Mouse (Mus musculus) testis, adult 2 months (tissue): ENCODE measurements around the gene Vegfd. TPM values are rescaled to one million over a fixed set of nuclear protein-coding genes. Genes with fewer than 3 reads are reported as not detected.

Experiments used
- H3K27ac ChIP-seq: fragments of 200-500 bp; 2 replicates; pipeline ENCODE4 v1.5.1; 2012; ENCODE audit warnings: low read depth, low read length; ENCODE audit not compliant: control insufficient read depth, insufficient read depth
- H3K27me3 ChIP-seq: fragments of 200-500 bp; 2 replicates; pipeline ENCODE4 v1.6.1; 2012; ENCODE audit warnings: mild to moderate bottlenecking, low read length, moderate library complexity; ENCODE audit not compliant: control insufficient read depth, insufficient read depth
- H3K36me3 ChIP-seq: fragments of 200-500 bp; 2 replicates; pipeline ENCODE4 v1.6.1; 2012; ENCODE audit warnings: mild to moderate bottlenecking, low read length; ENCODE audit not compliant: control insufficient read depth, insufficient read depth
- H3K4me1 ChIP-seq: fragments of 200-500 bp; 2 replicates; pipeline ENCODE4 v1.6.1; 2012; ENCODE audit warnings: low read length; ENCODE audit not compliant: control insufficient read depth, insufficient read depth
- H3K4me3 ChIP-seq: fragments of 200-500 bp; 2 replicates; pipeline ENCODE4 v1.5.1; 2012; ENCODE audit warnings: low read depth, mild to moderate bottlenecking, low read length, moderate library complexity, mixed read lengths; ENCODE audit not compliant: control insufficient read depth
- CTCF ChIP-seq: fragments of 200-500 bp; IDR thresholded peaks from 2 replicates; pipeline ENCODE4 v1.5.1; 2012; ENCODE audit warnings: low read depth, mild to moderate bottlenecking, inconsistent platforms, low read length, moderate library complexity; ENCODE audit not compliant: control insufficient read depth, insufficient read depth, insufficient replicate concordance
- POLR2A ChIP-seq: fragments of 200-500 bp; IDR thresholded peaks from 2 replicates; pipeline ENCODE4 v1.6.1; 2012; ENCODE audit warnings: low read depth, mild to moderate bottlenecking, inconsistent platforms, low read length, moderate library complexity; ENCODE audit not compliant: control insufficient read depth
- polyA plus RNA-seq: library from polyadenylated mRNA; depleted of rRNA; stranded (reverse); fragments of >200 nt; gene quantifications from 2 replicates; pipeline ENCODE4 v1.2.3, GENCODE M21; 2012

The Vegfd gene
- polyA plus RNA-seq, 1 experiment, result 1.4 TPM

- H3K27ac ChIP-seq, result no peak overlapping the region
- TF ChIP-seq CTCF (no peak), POLR2A (no peak)
- H3K4me1 ChIP-seq, result no peaks in the 10 kb centered on the region
These were observed 2.6 kb upstream of the Vegfd start for GRCm38 (mm10) chrX:164370576-164370975.

GRCm38 (mm10) chrX:164374586-164374985, 1.4 kb downstream of the Vegfd start:
- H3K27me3 ChIP-seq, result no peaks in the 10 kb centered on the region
- no peak overlapping the region for H3K4me3 ChIP-seq
- no peaks in the 10 kb centered on the region for H3K36me3 ChIP-seq
- H3K27ac ChIP-seq, result no peak overlapping the region
- H3K4me1 ChIP-seq, result no peaks in the 10 kb centered on the region
- TF ChIP-seq CTCF, result no peak
- no peak for TF ChIP-seq POLR2A

More at GRCm38 (mm10) chrX:164370576-164370975, 2.6 kb upstream of the Vegfd start:
- Histone ChIP-seq H3K36me3 (no peaks in the 10 kb centered on the region), H3K27me3 (no peaks in the 10 kb centered on the region), H3K4me3 (no peak overlapping the region)

- peaks cover 4% of the 10 kb centered on the region for H3K4me1 ChIP-seq
- H3K4me3 ChIP-seq, result no peak overlapping the region
- TF ChIP-seq POLR2A (no peak), CTCF (no peak)
- H3K27me3 ChIP-seq, result no peaks in the 10 kb centered on the region
- no peak overlapping the region for H3K27ac ChIP-seq
- no peaks in the 10 kb centered on the region for H3K36me3 ChIP-seq
These were observed 6.5 kb downstream of the Vegfd start for GRCm38 (mm10) chrX:164379721-164380120.

DNA sequence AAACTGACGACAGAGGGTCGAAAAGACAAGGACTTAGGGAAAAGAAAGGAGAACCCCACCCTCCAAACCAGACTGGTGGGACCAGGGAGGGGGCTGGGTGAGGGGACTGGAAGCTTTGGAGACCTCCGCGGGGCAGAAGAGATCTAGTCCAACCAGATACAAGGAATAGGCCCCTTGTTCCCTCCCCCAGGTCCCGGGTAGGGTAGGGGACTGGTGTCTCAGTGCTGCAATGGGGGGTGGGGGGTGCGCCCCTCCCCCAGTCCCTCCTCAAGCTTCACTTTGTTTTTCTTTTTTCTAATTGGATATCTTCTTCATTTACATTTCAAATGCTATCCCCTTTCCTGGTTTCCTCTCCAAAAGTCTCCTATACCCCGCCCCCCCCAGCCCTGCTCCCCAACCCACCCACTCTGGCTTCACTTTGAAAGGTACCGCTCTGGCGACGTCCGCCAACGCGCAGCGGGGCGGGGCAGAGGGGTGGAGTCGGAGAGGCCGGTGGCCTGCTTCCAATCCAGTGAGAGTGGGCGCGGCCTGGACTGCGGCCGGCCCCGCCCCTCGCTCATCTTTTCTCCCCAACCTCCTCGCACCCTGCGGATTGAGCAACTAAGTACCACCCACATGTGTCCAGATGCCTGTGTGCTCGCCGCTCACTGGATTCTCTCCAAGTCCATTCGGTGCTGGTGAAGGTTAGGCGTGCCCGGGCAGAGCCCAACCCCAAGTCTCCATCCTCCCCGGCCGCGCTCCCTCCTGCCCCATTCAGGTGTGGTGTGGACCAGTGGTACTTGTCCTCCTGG, 8.6 kb downstream of the Vegfd start:
- no peaks in the 10 kb centered on the region for H3K36me3 ChIP-seq
- TF ChIP-seq POLR2A (no peak), CTCF (no peak)
- peaks cover 4% of the 10 kb centered on the region for H3K4me1 ChIP-seq
- no peaks in the 10 kb centered on the region for H3K27me3 ChIP-seq
- no peak overlapping the region for H3K27ac ChIP-seq
- H3K4me3 ChIP-seq, result peak overlapping the region; percentile 63

DNA sequence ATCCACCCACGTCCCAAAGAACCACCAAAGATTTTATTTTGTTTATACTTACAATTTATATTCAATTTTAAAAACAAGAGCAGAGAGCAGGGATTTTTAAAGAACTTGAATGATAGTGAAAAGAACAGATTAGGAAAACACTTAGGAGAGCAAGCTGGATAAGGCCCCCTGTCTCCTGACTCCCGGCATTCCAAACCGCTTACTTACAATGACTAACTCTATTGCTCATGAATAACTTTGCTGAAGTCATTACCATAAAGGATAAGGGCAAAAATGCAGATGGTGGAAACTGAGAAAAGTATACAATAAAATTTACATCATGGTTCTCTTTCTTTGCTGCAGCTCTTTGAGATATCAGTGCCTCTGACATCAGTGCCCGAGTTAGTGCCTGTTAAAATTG, 20.9 kb downstream of the Vegfd start:
- Histone ChIP-seq H3K4me3 (no peak overlapping the region), H3K27me3 (no peaks in the 10 kb centered on the region), H3K36me3 (no peaks in the 10 kb centered on the region), H3K27ac (no peak overlapping the region), H3K4me1 (no peaks in the 10 kb centered on the region)
- no peak for TF ChIP-seq POLR2A
- no peak for TF ChIP-seq CTCF

- Histone ChIP-seq H3K4me3 (no peak overlapping the region), H3K27ac (no peak overlapping the region), H3K4me1 (no peaks in the 10 kb centered on the region), H3K27me3 (no peaks in the 10 kb centered on the region), H3K36me3 (no peaks in the 10 kb centered on the region)
- TF ChIP-seq POLR2A (no peak), CTCF (no peak)
These were observed 25.3 kb downstream of the Vegfd start for GRCm38 (mm10) chrX:164398456-164398855.

DNA sequence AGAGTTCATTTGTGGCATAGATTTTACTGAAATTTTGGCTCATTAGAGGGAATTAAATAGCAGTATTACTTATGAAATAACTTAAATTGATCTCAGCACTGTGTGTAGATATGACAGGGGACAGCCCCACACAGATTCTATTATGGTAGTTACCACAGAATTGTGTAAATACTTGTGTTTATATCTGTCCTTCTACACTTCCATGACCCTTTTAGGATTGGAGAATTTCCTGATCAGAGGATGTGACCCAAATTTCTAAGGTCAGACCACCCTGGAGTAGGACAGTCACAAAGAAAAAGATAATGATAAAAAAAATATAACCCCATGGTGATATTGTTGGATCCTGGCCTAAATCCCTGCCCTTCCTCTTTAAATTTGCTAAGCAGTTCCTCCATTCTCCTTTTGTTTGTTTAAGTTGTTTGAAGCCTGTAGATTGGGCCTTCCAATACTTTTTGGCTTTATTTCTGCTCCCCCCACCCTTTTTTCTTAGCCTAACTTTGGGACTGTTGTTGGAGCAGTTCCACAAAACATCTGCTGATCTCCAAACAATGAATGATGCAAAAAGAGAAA, 32.0 kb downstream of the Vegfd start:
- H3K36me3 ChIP-seq, result no peaks in the 10 kb centered on the region
- no peak overlapping the region for H3K4me3 ChIP-seq
- TF ChIP-seq POLR2A (no peak), CTCF (no peak)
- no peak overlapping the region for H3K27ac ChIP-seq
- no peaks in the 10 kb centered on the region for H3K27me3 ChIP-seq
- H3K4me1 ChIP-seq, result no peaks in the 10 kb centered on the region
